In the genomic region with DNA sequence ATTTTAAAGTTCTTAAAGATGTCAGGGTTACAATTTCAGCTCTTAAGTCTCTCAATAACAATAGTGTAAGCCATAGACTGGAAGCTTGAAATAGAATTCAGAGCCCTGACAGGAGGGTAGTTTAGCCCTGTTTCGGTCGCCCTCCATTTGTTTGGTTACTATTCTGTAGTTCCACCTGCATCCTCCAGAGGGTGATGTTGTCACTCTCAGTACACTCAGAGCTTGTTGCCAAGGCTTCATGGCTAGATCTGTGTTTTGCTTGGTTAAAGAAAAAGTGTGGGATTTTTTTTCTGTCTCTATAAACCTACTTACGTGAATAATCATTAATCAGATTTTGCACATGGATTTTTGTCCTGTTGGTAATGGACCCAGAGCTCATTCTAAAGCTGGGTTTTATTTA, we compare ENCODE assay signal across 8 mouse cellular contexts. TPM values are rescaled to one million over a fixed set of nuclear protein-coding genes. Genes with fewer than 3 reads are reported as not detected.
A peak's percentile ranks its signal among the peaks of the same experiment; 100 is the strongest.
DNase-seq lines count a peak whose midpoint lies in the region; ATAC-seq lines count a peak whose summit lies in the region.

No protein-coding gene starts in this region.

- no peak overlapping the region for H3K4me3 ChIP-seq in forebrain, embryonic 14.5 days (ENCODE audit: low read depth, low read length)
- H3K4me3 ChIP-seq in intestine, embryonic 14.5 days (ENCODE audit: low read depth, low read length), result no peak overlapping the region
- no peak overlapping the region for H3K4me3 ChIP-seq in midbrain, embryonic 16.5 days (ENCODE audit: low read depth, low read length)

- 36% methylated on average over 3 of the region's 3 CpGs for WGBS in forebrain, embryonic 14.5 days
- 21% methylated on average over 3 of the region's 3 CpGs for WGBS in intestine, embryonic 14.5 days
- 28% methylated on average over 3 of the region's 3 CpGs for WGBS in midbrain, embryonic 16.5 days

- peak; percentile 60 to 73 for DNase-seq in right cerebral cortex, adult 2 months (ENCODE audit: low spot score in 2 of 2)
- no peak for DNase-seq in right cerebral cortex, postnatal 25 days
- DNase-seq in adipocyte (ENCODE audit: low spot score), result peak; percentile 81
- DNase-seq in forebrain, embryonic 14.5 days (ENCODE audit: low spot score), result peak; percentile 88
- no peak for DNase-seq in intestine, embryonic 14.5 days (ENCODE audit: low spot score)
- DNase-seq in left cerebral cortex, postnatal 25 days (ENCODE audit: low spot score in 2 of 2), result peak; percentile 65 to 67
- DNase-seq in thymus, postnatal 25 days, result peak; percentile 64

- H3K4me2 ChIP-seq in forebrain, embryonic 14.5 days (ENCODE audit: low read length), result no peak overlapping the region
- no peak overlapping the region for H3K4me2 ChIP-seq in intestine, embryonic 14.5 days (ENCODE audit: low read length)
- no peak overlapping the region for H3K4me2 ChIP-seq in midbrain, embryonic 16.5 days (ENCODE audit: low read length)

- H3K4me1 ChIP-seq in forebrain, embryonic 14.5 days (ENCODE audit: control insufficient read depth, insufficient read depth, low read length), result no peaks in the 10 kb centered on the region
- H3K4me1 ChIP-seq in intestine, embryonic 14.5 days (replicated peaks; ENCODE audit: control insufficient read depth, insufficient read depth, low read length), result no peaks in the 10 kb centered on the region
- no peaks in the 10 kb centered on the region for H3K4me1 ChIP-seq in midbrain, embryonic 16.5 days (ENCODE audit: control insufficient read depth, insufficient read depth, low read length)

- no peaks in the 10 kb centered on the region for H3K9me3 ChIP-seq in forebrain, embryonic 14.5 days (replicated peaks; ENCODE audit: control insufficient read depth, low read length)
- no peaks in the 10 kb centered on the region for H3K9me3 ChIP-seq in intestine, embryonic 14.5 days (ENCODE audit: control insufficient read depth, low read length)
- no peaks in the 10 kb centered on the region for H3K9me3 ChIP-seq in midbrain, embryonic 16.5 days (replicated peaks; ENCODE audit: control insufficient read depth, low read length, poor library complexity, severe bottlenecking)

- H3K27ac ChIP-seq in forebrain, embryonic 14.5 days (ENCODE audit: low read depth, low read length), result no peak overlapping the region
- no peak overlapping the region for H3K27ac ChIP-seq in intestine, embryonic 14.5 days (ENCODE audit: low read depth)
- no peak overlapping the region for H3K27ac ChIP-seq in midbrain, embryonic 16.5 days (ENCODE audit: low read length)

- H3K9ac ChIP-seq in forebrain, embryonic 14.5 days (ENCODE audit: low read length), result no peak overlapping the region
- no peak overlapping the region for H3K9ac ChIP-seq in intestine, embryonic 14.5 days (ENCODE audit: low read length)
- H3K9ac ChIP-seq in midbrain, embryonic 16.5 days (ENCODE audit: low read depth, low read length), result no peak overlapping the region

- intact Hi-C loops in left cerebral cortex, postnatal 25 days (cut with DNase I), result loop anchor here (1.0 to 10.0 kb wide), 4 partner anchors 162 to 406 kb away; a partner anchor contains a TSS

- no peaks in the 10 kb centered on the region for H3K27me3 ChIP-seq in forebrain, embryonic 14.5 days (replicated peaks; ENCODE audit: control insufficient read depth, insufficient read depth, low read length)
- no peaks in the 10 kb centered on the region for H3K27me3 ChIP-seq in intestine, embryonic 14.5 days (replicated peaks; ENCODE audit: control insufficient read depth, insufficient read depth, low read length)
- no peaks in the 10 kb centered on the region for H3K27me3 ChIP-seq in midbrain, embryonic 16.5 days (ENCODE audit: control insufficient read depth, insufficient read depth, low read depth, low read length)

- peak; percentile 82 for ATAC-seq in forebrain, embryonic 14.5 days
- ATAC-seq in intestine, embryonic 14.5 days (replicated peaks; ENCODE audit: low FRiP score, low TSS enrichment, low read depth), result 0 out of 2 replicates have a peak, but pooled peaks have one; percentile 10
- ATAC-seq in midbrain, embryonic 16.5 days, result peak; percentile 77

- peaks cover 15% of the 10 kb centered on the region; the same call in 1 of the 2 replicates for H3K36me3 ChIP-seq in forebrain, embryonic 14.5 days (ENCODE audit: control insufficient read depth, insufficient read depth, low read length)
- peaks cover 14% of the 10 kb centered on the region for H3K36me3 ChIP-seq in intestine, embryonic 14.5 days (ENCODE audit: control insufficient read depth, insufficient read depth, low read length)
- peaks cover 8% of the 10 kb centered on the region for H3K36me3 ChIP-seq in midbrain, embryonic 16.5 days (ENCODE audit: control insufficient read depth, insufficient read depth, low read length)

RNA-seq across cellular contexts. Expression of a gene that starts 12.4 kb away (rescaled TPM):
- 2.6 and 2.7 TPM in 2 replicates for polyA plus RNA-seq in forebrain, embryonic 14.5 days (2014; fragmentation: Nextera tagmentation; extraction: Ambion mirVana)
- polyA plus RNA-seq in intestine, embryonic 14.5 days (2014; fragmentation: Nextera tagmentation; extraction: Ambion mirVana), result 2.3 and 2.9 TPM in 2 replicates
- total RNA-seq in left cerebral cortex, postnatal 25 days (2021), result 1 to 10 TPM in 1 of 2 experiments, under 1 TPM in 1; 0.80 to 1.8 TPM
- 2.0 and 2.5 TPM in 2 replicates for polyA plus RNA-seq in midbrain, embryonic 16.5 days (2015; fragmentation: Nextera tagmentation; extraction: Ambion mirVana)

RNA-seq across cellular contexts. Expression of a gene that starts 48.6 kb away (rescaled TPM):
- polyA plus RNA-seq in forebrain, embryonic 14.5 days (2014; fragmentation: Nextera tagmentation; extraction: Ambion mirVana), result 18.7 and 23.0 TPM in 2 replicates
- polyA plus RNA-seq in intestine, embryonic 14.5 days (2014; fragmentation: Nextera tagmentation; extraction: Ambion mirVana), result 10.0 and 10.1 TPM in 2 replicates
- total RNA-seq in left cerebral cortex, postnatal 25 days (2021), result 100 to 1,000 TPM; 116 to 117 TPM
- 33.7 and 34.1 TPM in 2 replicates for polyA plus RNA-seq in midbrain, embryonic 16.5 days (2015; fragmentation: Nextera tagmentation; extraction: Ambion mirVana)

Comparison
In these comparisons a context has a peak if more than half of its experiments do, and no peak if none do; other contexts are left out.
1. DNase-seq: peak in right cerebral cortex, adult 2 months (2 of 2), adipocyte (single experiment), forebrain, embryonic 14.5 days (single experiment), left cerebral cortex, postnatal 25 days (2 of 2) and thymus, postnatal 25 days (single experiment); none in right cerebral cortex, postnatal 25 days (single experiment) and intestine, embryonic 14.5 days (single experiment).
2. ATAC-seq: peak in every context shown above with its lines; median percentile 82 in forebrain, embryonic 14.5 days; 77 in midbrain, embryonic 16.5 days; 10 in intestine, embryonic 14.5 days.